Mouse (Mus musculus) neural tube, embryonic 10.5 days (tissue): Measurements from ENCODE around the gene Slc52a3.

ENCODE experiments used
- DNase-seq: peaks from one replicate; pipeline ENCODE4 v3.0.0-alpha.2; 2017; ENCODE audit warnings: low spot score; ENCODE audit errors: extremely low spot score

Slc52a3 gene

DNA sequence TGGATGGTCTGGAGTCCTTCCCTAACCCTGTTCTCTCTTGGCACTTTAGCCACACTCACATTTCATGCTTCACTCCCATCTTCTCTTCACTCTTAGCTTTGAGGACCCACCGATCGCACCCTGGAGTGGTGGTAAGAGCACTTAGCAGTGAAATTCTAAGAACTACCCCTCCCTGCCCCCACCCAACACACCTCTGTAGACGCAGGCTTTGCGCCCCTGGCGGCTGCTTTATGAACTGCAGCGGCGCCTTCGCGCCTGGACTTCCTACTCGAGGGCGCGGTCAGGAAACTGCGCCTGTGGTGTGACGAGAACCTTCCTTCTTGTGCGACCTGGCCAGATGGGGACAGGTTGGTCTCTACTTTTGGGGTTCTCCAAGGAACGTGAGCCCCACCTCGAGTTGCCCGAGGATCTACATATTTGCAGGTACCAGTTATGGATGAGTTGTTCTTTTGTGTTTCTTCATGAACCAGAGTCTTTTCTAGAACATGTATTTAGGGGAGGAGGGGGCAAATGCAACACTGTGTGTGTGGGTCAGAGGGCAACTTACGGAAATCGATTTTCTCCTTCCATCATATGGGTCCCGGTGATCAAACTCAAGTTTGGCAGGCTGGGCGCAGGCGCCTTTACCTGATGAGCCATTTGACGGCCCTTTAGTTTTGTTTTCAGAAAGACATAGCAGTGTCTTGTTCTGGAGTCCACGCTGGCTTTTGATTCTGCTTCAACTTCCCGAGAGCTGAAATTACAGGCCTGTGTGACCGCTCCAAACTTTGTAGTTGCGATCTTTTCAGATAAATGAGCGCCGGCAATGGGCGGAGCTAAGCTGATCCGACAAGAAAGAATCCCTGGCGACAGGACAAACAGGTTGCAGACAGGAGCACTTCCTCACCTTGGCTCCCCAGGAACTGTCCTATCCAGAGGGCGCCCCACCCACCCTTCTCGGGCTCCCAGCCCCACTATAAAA is at the start of gene Slc52a3:
Gene Slc52a3, plus strand, starts transcription at position 283 of the 961 bp plus-strand sequence.
- DNase-seq: peak; percentile 90

DNA sequence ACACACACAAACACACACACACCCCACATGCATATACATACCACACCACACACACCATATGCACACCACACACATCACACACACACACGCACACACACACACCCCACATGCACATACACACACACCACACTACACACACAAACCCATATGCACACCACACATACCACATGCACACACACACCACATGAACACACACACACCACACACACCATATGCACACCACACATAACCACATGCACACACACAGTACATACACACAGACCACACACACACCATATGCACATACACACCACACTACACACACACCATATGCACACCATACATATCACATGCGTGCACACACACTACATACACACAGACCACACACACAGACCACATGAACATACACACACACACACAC is 48.7 kb upstream of the Slc52a3 start:
- DNase-seq: no peak

DNA sequence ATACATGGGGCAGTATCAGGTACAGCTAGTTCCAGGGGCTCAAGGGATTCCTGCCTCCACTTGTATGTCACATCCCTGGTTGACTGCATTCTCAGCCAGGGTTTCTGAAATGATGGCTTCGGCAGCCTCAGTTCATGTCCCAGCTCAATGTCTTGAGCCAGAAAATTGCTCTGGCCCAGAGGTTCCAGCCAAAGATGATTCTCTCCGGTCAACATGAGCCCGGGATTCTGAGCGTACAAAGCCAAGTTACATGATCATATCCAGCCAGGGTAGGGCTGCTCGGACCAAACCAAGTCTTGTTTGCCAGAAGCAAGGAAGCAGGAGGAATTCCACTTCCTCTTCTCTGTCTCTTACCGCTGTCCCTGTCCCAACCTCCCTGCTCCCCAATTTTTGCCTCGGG is 48.0 kb upstream of the Slc52a3 start:
- no peak for DNase-seq

DNA sequence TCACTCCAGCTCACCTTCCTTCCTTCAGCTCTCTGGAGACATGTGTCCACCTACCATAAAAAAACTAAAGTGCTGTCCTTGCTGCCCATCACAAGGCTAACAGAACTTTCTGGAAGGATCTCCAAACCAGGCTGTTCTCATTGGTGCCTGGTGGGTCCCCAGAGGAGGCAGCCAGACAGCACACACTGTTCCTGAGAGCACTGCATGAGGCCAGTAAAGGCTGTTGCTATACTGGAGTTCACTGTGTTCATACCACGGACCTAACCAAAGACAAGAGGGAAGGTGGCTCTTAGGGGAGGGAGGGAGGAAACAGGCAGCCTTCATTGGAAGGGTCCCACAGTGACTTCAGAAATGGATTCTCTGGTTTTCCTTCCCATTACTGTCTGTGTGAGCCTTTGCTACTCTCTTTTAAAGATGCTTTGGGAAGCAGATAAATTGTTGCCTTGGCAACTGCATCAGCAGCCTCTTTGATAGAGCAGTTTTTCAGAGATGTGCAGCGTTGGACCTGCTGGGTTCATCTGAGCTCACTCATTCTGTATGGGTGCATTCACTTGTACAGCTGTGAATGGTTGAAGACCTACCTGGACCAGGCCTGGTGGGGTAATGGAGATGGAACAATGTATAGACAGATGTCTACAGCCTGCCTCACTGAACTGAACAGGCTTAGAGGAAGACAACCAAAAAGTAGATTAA is 47.1 kb upstream of the Slc52a3 start:
- DNase-seq: no peak

DNA sequence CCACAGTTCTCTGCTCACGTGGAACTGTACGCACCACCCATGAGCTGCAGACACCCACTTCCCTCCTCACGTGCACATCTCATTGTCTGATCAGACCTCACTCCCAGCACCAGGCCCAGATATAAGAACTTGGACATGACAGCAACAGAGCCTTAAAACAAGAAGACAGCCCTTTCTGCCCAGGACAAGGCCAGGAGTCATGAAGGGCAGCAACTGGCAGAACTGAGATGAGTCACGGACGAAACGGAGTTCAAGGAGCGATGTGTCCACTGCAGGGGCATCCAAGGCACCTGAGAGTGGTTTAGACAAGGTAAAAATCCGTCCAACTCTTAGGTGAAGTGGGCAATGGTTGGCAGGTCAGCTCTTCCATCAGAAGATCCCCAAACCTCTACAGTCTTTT is 42.6 kb upstream of the Slc52a3 start:
- DNase-seq: no peak

DNA sequence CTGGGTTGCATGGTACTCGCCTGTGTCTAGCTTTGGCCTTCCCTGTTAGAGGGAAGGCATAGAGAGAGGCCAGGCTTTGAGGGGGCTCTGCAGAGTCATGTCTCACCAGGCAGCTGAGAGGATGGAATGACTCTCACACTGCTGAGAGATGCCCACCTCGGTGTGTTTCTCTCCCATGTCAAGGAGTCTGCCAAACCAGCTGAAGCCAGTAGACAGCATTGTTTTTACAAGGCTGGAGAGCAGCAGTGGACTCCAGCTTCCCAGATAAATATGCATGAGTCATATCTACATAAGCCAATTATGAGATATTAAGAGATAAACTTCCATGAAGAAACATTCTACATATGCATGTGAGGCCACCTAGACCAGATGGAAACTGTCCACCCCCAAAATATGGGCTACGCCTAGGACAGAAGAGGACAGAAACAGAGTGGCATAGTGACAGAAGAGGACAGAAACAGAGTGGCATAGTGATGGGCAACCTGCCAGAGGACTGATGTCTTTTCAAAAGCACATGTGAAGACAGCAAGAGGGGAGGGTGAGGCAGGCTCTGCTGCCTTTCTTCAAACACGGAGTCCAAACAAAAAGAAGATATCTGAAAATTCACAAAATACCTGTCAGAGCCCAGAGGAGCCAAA is 39.7 kb upstream of the Slc52a3 start:
- DNase-seq: no peak

DNA sequence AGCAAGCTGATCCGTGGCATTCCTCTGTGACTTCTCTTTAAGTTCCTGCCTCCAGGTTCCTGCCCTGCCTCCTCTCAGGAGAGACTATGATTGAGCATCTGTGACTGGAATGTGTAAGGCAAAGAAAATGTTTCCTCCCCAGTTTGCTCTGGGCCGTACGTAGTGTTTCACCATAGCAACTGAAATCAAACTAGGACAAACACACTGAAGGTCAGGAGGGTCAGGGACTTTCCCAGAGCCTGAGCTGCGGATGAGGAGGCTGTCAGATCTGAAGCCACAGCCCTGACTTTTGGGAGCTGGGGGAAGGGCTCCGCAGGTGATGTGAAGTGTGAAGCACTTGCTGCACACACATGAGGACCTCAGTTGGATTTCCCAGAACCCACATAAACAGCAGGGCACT is 37.0 kb upstream of the Slc52a3 start:
- DNase-seq: no peak

DNA sequence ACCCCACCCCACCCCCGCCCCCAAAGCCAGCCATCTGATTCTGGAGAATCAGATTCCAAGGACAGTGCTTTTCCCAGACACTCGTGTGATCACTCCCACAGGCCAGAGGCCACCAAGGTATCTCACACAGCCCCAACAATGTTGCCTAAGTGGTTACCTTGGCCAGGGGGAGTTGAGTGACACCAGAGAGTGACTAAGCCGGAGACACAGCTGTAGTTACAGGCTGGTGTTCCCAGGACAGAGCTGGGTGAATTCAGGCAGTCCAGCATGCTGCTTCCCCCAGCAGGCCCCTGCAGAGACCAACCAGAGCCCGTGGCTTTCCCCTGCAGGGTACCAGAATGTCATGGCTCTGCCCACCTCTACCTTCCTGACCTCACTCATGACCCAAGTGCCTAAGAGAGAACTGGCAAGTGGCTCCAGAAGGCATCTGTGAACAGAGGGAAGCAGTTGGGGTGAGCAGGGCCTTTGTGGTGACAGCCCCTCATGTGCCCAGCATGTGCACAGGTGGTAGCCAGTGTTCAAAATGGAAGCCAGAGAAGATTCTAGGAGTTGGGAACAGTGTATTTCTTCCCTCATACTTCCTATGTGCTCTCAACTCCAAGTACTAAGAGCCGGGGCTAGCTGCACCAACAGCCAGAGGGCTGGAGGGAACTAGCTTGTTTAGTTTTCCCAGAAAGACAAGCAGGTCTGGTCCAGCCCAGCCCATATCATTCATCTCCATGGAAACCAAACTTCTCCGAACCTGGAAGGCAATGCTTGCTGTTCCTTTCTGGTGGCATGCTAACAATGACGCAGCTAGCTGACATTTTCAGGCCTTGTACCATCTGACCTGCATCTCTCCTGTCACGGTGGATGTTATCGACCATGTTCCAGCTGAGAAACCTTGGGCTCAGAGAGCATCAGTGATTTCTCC is 34.8 kb upstream of the Slc52a3 start:
- DNase-seq: no peak

DNA sequence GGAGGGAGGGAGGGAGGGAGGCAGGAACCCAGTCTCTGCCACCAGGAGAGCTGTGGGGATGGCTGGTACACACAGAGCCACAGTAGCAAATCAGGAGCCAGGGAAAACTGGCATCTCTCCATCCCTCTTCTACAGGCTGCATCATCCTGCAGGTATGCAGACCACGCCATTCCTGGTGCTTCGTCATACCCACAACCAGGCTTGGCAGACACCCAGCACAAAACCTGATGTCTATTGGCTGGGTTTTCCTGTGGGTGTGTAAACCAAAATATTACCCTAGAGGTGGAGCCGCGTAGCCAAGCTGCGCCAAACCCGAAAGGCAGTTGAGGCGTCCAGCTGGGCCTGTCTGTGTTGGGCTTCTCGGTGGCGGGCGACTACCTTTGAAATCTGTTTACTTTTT is 33.8 kb upstream of the Slc52a3 start:
- no peak for DNase-seq

DNA sequence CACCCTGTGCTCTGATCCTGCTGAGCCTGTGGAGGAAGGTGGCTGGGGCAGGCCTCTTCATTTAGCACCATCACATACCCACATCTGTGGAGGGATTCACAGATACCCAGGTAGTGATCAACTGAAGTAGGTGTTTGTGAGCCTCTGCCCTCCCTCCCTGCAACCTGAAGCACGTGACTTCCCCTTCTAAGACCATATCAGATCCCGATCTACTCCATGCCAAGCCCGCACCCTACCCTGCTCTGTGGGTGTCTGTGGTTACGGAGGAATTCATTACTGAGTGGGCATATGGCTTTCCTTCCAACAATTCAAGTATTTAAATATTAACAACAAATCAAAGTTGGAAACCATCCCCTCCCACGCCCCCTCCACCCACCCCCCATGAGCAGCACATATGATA is 33.0 kb upstream of the Slc52a3 start:
- no peak for DNase-seq

DNA sequence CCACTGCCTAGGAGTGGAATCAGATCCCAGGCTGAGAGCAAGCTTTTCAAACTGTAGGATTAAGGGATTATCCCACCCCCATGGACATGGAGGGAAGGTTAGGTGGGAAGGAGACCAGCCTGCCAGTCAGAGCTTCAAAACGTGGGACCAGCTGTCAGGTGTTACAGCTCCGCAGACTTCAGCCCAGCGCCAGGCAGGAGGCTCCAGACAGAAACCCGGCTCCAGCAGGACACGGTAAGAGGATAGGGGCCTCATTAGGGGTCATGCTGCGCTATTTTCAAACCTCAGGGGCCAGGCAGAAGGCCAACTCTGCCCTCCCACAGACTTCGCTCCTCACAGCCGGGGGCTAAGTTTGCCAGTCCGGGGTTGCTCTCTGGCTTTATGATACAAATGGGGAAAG is 32.3 kb upstream of the Slc52a3 start:
- DNase-seq: no peak

DNA sequence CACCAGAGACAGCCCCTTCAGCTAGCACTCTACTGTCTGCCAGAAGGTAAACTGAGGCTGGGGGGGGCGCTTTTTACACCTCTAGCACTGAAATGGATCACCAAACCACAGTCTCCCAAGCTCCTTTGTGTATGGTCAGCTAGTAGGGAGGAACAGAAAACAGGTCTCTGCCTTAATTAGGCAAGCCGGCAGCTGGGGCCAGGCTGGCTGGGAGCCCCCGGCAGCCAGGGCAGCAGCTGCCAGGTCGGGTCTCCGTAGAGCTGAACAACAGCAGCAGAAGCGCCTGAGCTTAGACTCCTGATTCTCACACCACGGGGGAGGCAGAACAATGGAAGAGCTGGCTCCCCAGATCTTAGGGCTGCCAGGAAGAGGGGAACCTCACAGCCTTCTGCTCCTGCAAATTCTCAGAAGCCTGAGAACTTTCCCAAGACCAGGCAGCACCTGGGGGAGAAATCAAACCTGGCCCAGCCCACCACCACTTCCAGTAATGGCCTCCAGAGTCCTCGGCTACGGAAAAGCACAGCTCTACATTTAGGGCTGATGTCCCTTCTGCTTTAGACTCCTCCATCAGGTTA is 29.0 kb upstream of the Slc52a3 start:
- DNase-seq: no peak

DNA sequence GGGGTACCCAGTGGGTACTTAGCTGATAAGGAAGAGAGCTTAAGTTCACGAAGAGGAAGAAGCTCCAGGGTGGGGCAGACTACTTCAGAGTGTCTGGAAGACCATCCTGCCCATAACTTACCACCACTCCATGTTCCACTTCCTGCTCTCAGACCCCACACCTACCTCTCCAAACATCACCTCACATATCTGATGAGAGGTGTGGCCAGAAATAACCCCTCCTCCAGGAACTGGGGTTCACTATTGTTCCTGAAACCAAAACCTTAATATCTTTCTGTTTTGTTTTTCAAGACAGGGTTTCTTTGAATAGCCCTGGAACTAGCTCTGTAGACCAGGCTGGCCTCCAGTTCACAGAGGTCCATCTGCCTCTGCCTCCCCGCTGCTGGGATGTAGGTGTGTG is 28.5 kb upstream of the Slc52a3 start:
- DNase-seq: no peak

DNA sequence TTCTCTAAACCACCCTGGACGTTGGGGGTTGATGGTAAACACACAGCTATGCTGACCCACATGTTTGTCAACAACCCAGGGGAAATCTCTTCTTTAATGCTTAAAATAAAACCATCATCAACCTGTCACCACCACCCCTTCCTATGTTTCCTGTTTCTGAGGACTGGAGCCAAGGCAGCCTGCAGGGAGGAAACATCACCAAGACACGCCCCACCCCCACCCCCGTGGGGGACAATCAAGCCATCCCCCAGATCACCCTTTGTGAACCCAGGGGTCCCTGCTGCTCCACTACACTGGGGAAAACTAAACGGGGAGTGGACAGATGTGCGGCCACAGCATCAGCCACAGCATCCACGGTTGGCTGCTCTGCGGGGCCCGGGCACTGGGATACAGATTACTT is 27.9 kb upstream of the Slc52a3 start:
- DNase-seq: no peak

DNA sequence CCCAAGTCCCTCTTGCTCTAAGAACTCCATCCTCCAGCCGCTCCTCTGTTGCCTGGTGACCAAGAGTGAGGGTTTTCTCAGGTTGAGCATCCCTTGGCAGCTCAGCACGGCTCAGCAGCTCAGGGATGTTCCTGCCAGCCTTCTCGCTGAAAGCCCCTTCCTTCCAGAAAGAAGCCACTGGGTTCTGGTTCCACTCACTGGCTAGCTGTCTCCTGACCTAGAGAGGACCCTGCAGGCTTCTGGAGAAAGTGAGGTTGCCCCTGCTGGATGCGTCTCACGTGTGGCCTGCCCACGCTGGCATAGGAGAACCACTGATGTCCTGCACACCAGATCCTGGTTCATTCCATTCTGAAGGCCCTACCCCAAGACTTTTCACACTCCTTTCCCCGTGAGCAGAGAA is 27.3 kb upstream of the Slc52a3 start:
- no peak for DNase-seq

DNA sequence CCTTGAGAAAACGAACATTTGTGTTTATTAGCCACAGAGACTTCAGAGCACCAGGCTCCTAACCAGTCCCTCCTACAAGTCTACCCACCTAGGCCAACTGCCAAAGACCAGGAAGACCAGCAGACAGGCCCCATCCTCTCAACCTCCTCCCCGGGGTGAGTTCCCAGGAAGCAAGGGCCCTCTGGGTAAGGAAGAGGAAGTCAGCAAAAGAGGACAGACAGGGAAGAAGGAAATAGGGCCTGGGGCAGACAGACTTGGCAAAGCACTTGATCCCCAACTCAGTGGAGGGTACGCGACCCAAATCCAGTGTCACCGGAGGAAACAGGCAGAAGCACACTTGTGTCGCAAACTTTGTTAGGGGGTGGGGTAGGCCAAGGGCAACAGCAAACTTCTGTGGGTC is 26.9 kb upstream of the Slc52a3 start:
- no peak for DNase-seq

DNA sequence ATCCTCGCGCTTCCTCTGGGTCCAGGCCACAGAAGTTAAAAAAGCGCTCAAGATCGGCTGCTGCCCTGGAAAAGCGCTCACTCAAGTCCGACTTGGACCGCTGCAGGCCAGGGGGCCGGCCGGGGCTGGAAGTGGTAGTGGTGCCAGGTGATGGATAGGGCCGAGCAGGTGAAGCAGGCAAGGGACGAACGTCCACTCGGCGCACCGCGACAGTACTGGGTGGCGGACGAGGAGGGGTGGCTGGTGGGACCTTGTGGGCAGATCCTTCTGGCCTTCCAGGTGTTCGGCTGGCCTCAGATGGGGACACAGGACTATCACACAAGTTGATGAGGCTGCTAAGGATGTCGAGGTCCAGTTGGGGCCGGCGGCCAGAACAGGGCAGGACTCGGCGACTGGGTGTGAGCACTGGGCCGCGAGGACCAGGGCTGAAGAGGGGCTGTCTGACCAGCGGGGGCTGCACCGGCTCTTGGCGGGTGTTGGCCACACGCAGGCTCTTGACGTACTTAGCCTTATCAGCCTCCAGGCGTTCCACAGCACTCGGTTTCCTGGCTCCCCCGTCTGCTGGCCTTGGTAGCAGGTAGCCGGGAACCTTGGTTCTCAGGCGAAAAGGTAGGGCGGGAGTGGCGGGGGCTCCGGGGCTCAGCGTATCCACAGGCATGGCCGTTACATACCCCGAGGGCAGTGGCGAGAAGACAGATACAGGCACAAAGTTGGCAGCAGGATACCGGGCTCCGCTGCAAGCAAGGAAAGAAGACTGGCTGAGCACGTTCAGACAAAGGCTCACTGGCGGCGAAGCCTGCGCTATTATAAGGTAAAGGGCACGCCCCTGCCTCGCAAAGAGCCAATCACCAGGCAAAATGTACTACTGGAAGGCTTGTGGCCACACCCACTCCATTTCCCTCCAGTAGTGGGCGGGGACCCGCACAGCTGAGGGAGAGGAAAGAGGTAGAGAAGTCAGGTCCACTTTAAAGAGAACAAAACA is 25.8 kb upstream of the Slc52a3 start:
- peak; percentile 83 for DNase-seq

DNA sequence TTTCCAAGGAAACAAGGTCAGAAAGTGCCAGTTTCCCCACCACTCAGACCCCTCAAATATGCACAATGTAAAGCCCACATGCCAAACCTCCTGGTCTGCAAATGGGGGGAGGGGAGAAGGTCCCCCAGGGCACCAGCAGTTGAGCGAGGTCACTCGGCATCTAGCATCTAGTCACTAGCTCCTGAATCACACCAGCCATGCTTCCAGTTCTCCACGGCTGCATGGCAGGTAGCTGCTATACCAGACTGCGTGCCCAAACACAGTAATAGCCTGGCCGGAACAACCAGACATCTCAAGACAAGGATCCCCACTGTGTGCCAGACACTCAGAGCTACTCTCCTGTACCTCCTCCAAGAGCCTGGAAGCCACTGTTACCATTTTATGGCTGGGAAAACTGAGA is 24.6 kb upstream of the Slc52a3 start:
- DNase-seq: no peak

DNA sequence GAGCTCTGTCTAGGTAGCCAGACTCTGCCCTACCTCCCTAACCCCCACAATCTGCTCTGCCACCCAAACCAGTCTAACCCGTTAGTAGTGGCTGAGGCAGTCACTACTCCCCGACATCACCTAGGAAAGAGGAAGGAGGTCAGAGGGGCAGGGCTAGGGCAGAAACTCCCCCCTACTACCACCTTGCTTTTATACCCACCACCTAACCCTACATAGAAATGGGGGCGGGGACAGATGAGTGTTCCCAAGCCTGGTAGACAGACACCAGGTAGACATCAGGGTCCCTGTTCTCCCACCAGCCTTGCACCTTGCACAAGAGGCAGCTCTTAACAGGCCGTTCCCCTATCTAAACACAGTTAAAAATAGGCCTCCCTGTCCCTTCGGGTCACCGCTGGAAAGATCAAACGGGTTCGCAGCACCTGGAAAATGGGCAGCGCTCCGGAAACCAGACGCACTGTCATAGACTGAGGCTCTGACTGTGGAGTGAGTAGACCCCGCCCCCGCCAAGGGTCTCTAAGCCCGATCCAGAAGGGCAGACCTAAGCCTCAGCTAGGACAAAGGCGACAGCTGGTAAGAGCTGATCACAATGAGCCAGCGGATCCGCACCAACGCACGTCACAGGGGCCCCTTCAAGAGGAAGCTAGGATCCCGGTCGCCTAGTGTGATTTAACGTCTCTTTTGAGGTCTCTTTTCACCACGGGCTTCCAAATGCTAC is 23.3 kb upstream of the Slc52a3 start:
- peak; percentile 67 for DNase-seq
